Mouse (Mus musculus) lung, postnatal 0 days (tissue): ENCODE results near the gene Tspan18. TPM values are rescaled to one million over a fixed set of nuclear protein-coding genes. Genes with fewer than 3 reads are reported as not detected.

ENCODE experiments used
- ATAC-seq: fragments of 200-750 bp; cut with Nextera tagmentation; 2 replicates; pipeline ENCODE4 v1.8.0; 2017; ENCODE audit warnings: moderate library complexity
- DNase-seq: peaks from one replicate; pipeline ENCODE4 v3.0.0-alpha.2; 2016; ENCODE audit warnings: low spot score
- H3K27ac ChIP-seq: fragments of 300-500 bp; sonication (generic); 2 replicates; pipeline ENCODE4 v1.5.1; 2014; ENCODE audit warnings: antibody characterized with exemption, mild to moderate bottlenecking, low read length, mixed read lengths
- H3K27me3 ChIP-seq: fragments of 300-500 bp; sonication (generic); replicated peaks from 2 replicates; pipeline ENCODE4 v1.6.1; 2014; ENCODE audit warnings: low read length, mixed read lengths; ENCODE audit not compliant: insufficient read depth
- H3K36me3 ChIP-seq: fragments of 300-500 bp; sonication (generic); 2 replicates; pipeline ENCODE4 v1.6.1; 2014; ENCODE audit warnings: low read length, mixed read lengths; ENCODE audit not compliant: insufficient read depth
- H3K4me1 ChIP-seq: fragments of 300-500 bp; sonication (generic); 2 replicates; pipeline ENCODE4 v1.6.1; 2014; ENCODE audit warnings: antibody characterized with exemption, low read depth, low read length, mixed read lengths; ENCODE audit not compliant: insufficient read depth
- H3K4me2 ChIP-seq: fragments of 300-500 bp; sonication (generic); replicated peaks from 2 replicates; pipeline ENCODE4 v1.6.1; 2014; ENCODE audit warnings: low read depth, mild to moderate bottlenecking, low read length, moderate library complexity, mixed read lengths
- H3K4me3 ChIP-seq: fragments of 300-500 bp; sonication (generic); 2 replicates; pipeline ENCODE4 v1.5.1; 2014; ENCODE audit warnings: low read depth, low read length
- H3K9ac ChIP-seq: fragments of 300-500 bp; sonication (generic); replicated peaks from 2 replicates; pipeline ENCODE4 v1.6.1; 2014; ENCODE audit warnings: low read depth, mild to moderate bottlenecking
- H3K9me3 ChIP-seq: fragments of 300-500 bp; sonication (generic); 2 replicates; pipeline ENCODE4 v1.6.1; 2016; ENCODE audit warnings: low read length, mixed read lengths
- CTCF ChIP-seq: IDR thresholded peaks from 2 replicates; pipeline ENCODE4 v1.5.1; 2016; ENCODE audit warnings: antibody characterized with exemption, mild to moderate bottlenecking
- EP300 ChIP-seq: IDR thresholded peaks from 2 replicates; pipeline ENCODE4 v1.6.1; 2016; ENCODE audit warnings: antibody characterized with exemption, mild to moderate bottlenecking, control low read depth
- whole genome bisulfite sequencing: fragments of 180-500 bp; shearing (Covaris S2); extraction: QIAGEN DNeasy Blood & Tissue Kit; methylation state at CpG from one replicate; pipeline ENCODE4 v1.1.7; 2014; 5-methylcytosine and 5-hydroxymethylcytosine counted together
- polyA plus RNA-seq: library from polyadenylated mRNA; unstranded; fragments of >200 nt; fragmentation: Nextera tagmentation; extraction: Ambion mirVana; gene quantifications from 2 replicates; pipeline ENCODE4 v1.2.1, GENCODE M21; 2015

The Tspan18 gene
- polyA plus RNA-seq, 1 experiment from 2014 or later = 36.4 TPM

DNA sequence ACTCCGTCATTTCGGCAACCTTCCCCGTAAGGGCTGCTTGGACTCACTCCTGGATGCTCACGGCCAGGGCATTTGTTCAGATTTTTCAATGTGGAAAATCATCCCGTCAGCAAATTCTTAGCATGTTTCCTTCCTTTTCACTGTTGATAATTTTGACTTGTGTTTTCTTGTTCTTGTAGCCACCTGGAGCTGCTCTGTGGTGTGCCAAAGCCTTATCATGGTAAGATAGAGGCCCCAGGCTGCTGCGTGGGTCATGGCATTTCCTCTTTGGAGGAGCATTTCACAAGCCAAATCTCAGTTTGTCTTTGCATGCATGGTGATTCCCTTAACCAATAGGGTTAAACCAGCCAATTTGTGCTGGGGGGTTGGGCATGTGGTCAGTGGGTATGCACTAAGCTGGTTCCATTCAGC lies 182.1 kb downstream of the Tspan18 start:
- no peaks in the 10 kb centered on the region for H3K36me3 ChIP-seq
- TF ChIP-seq EP300 (no peak), CTCF (no peak)
- no peaks in the 10 kb centered on the region for H3K27me3 ChIP-seq
- H3K4me1 ChIP-seq = no peaks in the 10 kb centered on the region
- no peak overlapping the region for H3K9ac ChIP-seq
- no peaks in the 10 kb centered on the region for H3K9me3 ChIP-seq
- H3K4me2 ChIP-seq = no peak overlapping the region
- no peak overlapping the region for H3K4me3 ChIP-seq
- H3K27ac ChIP-seq = no peak overlapping the region
- 57% methylated on average over 6 of the region's 6 CpGs for WGBS
- ATAC-seq (no peak), DNase-seq (no peak)

Other genes with a start within 250 kb of the Tspan18 start
- 14.8 and 21.1 TPM in 2 replicates for gene Trp53i11, start 147.0 kb downstream of the Tspan18 start, polyA plus RNA-seq
- 94.1 and 106 TPM in 2 replicates for gene Cd82, start 128.6 kb upstream of the Tspan18 start, polyA plus RNA-seq
- gene Gm10803, start 226.1 kb upstream of the Tspan18 start, polyA plus RNA-seq = not detected in 2 replicates